Mouse (Mus musculus) ES-Bruce4 (cell line): ENCODE results near the gene H2-Aa.

Source experiments
- CTCF ChIP-seq: IDR thresholded peaks from one replicate; pipeline ENCODE4 v1.8.1; 2011; ENCODE audit warnings: low read depth, low read length
- EP300 ChIP-seq: IDR thresholded peaks from 2 replicates; pipeline ENCODE4 v1.6.1; 2011; ENCODE audit warnings: low read depth, low read length; ENCODE audit not compliant: insufficient read depth
- POLR2A ChIP-seq: IDR thresholded peaks from one replicate; pipeline ENCODE4 v1.8.1; 2011; ENCODE audit warnings: low read length; ENCODE audit not compliant: insufficient read depth

DNA sequence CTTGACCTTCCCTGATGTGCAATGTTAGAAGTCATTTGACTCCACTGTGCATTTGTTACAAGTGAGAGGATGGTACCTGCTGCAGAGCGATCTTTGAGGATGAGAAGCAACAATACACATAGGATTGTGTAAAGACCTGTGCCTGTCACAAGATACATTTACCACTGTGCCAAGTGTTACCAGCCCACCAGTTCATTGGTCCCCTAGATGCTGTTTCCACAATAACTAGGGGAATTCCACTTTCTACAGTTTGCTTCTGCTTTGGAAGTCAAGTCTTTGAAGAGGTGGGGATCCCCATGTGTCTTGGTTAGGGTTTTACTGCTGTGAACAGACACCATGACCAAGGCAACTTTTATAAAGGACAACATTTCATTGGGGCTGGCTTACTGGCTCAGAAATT lies 43.6 kb upstream of the H2-Aa start:
- TF ChIP-seq EP300 = no peak
- TF ChIP-seq CTCF = no peak
- TF ChIP-seq POLR2A = no peak
